Mouse (Mus musculus) kidney, postnatal 0 days (tissue): ENCODE results near the gene Fnbp1l. TPM values are rescaled to one million over a fixed set of nuclear protein-coding genes. Genes with fewer than 3 reads are reported as not detected.
A peak's percentile ranks its signal among the peaks of the same experiment; 100 is the strongest.

Experiments
- ATAC-seq: fragments of 200-750 bp; cut with Nextera tagmentation; replicated peaks from 2 replicates; pipeline ENCODE4 v1.8.0; 2017; ENCODE audit warnings: low read depth, moderate number of reproducible peaks, moderate TSS enrichment, moderate library complexity; ENCODE audit not compliant: low FRiP score
- DNase-seq: peaks from one replicate; pipeline ENCODE4 v3.0.0-alpha.2; 2016; ENCODE audit warnings: low spot score
- H3K27ac ChIP-seq: fragments of 300-500 bp; sonication (generic); 2 replicates; pipeline ENCODE4 v1.5.1; 2014; ENCODE audit warnings: mild to moderate bottlenecking
- H3K27me3 ChIP-seq: fragments of 300-500 bp; sonication (generic); 2 replicates; pipeline ENCODE4 v1.6.1; 2014; ENCODE audit warnings: low read length, mixed read lengths; ENCODE audit not compliant: insufficient read depth
- H3K36me3 ChIP-seq: fragments of 300-500 bp; sonication (generic); 2 replicates; pipeline ENCODE4 v1.6.1; 2014; ENCODE audit warnings: low read length, mixed read lengths; ENCODE audit not compliant: insufficient read depth
- H3K4me1 ChIP-seq: fragments of 300-500 bp; sonication (generic); replicated peaks from 2 replicates; pipeline ENCODE4 v1.6.1; 2014; ENCODE audit warnings: antibody characterized with exemption, low read length, mixed read lengths; ENCODE audit not compliant: insufficient read depth
- H3K4me2 ChIP-seq: fragments of 300-500 bp; sonication (generic); 2 replicates; pipeline ENCODE4 v1.6.1; 2014; ENCODE audit warnings: mild to moderate bottlenecking, low read length, moderate library complexity, mixed read lengths
- H3K4me3 ChIP-seq: fragments of 300-500 bp; sonication (generic); replicated peaks from 2 replicates; pipeline ENCODE4 v1.5.1; 2014; ENCODE audit warnings: low read depth, low read length
- H3K9ac ChIP-seq: fragments of 300-500 bp; sonication (generic); 2 replicates; pipeline ENCODE4 v1.6.1; 2014; ENCODE audit warnings: low read depth, low read length
- H3K9me3 ChIP-seq: fragments of 300-500 bp; sonication (generic); replicated peaks from 2 replicates; pipeline ENCODE4 v1.6.1; 2016; ENCODE audit warnings: low read length, inconsistent platforms, mixed read lengths
- CTCF ChIP-seq: IDR thresholded peaks from 2 replicates; pipeline ENCODE4 v1.5.1; 2016; ENCODE audit warnings: antibody characterized with exemption, low read depth, mild to moderate bottlenecking, moderate library complexity
- whole genome bisulfite sequencing: fragments of 180-500 bp; shearing (Covaris S2); extraction: QIAGEN DNeasy Blood & Tissue Kit; methylation state at CpG from one replicate; pipeline ENCODE4 v1.1.7; 2014; 5-methylcytosine and 5-hydroxymethylcytosine counted together
- polyA plus RNA-seq: library from polyadenylated mRNA; unstranded; fragments of >200 nt; fragmentation: Nextera tagmentation; extraction: Ambion mirVana; gene quantifications from 2 replicates; pipeline ENCODE4 v1.2.1, GENCODE M21; 2015

Gene Fnbp1l
- polyA plus RNA-seq, 1 experiment from 2014 or later, result 35.5 TPM

DNA sequence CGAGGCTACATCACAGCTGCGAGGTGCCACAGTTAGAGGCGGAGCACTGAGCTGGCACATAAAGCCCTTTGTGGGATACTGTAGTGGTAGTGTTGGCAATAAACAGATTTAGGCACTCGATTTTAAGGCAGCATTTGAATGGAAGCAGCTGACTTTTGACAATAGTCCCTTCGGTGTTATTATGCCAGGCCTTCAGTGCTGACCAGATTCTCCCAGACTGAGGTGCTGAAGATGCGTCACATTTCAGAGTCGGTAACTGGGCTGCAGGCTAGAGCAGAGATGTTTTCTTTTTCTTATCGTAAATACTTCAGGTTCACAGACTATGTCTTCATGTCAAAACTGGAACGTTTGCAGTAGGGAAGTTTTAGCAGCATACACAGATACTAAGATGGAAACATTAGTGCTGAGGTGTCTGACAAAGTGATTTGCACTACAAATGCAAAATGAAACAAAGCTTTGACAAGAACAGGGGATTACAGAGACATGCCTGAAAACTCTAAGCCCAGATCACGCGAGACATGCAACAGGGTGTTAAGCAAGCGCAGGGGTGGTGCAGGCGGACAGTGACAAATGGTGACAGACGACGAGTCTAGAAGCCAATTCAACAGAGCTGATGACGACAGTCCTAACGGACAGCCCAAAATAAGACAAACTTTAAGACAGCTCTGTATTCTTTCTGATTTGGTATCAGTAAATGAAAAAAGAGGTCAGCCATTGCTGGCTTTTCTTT lies 79.4 kb downstream of the Fnbp1l start:
- DNase-seq (no peak), ATAC-seq (no peak)
- Histone ChIP-seq H3K36me3 (peaks cover 28% of the 10 kb centered on the region), H3K27me3 (no peaks in the 10 kb centered on the region), H3K9ac (no peak overlapping the region), H3K4me1 (no peaks in the 10 kb centered on the region), H3K4me3 (no peak overlapping the region), H3K4me2 (no peak overlapping the region), H3K9me3 (no peaks in the 10 kb centered on the region), H3K27ac (no peak overlapping the region)
- 70% methylated on average over 17 of the region's 17 CpGs for WGBS
- no peak for TF ChIP-seq CTCF

DNA sequence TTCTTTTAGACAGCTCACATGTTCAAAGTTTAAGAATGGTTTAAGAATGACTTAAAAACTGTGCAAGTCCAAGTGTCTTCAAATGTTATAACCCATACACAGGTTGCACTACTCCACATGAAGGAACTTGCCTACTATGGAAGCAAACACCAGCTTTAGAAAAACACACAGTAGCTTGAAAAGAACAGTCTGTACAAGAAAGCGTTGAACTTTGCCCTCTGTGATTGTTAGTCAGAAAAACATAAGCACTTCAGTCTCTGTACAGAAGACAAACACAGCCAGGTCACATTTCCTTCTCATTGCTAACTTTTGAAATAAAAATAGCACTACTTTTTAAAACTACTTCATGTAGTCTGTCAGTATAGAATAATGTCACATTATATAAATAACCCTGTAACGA lies 80.7 kb downstream of the Fnbp1l start:
- no peak overlapping the region for H3K4me3 ChIP-seq
- no peak for TF ChIP-seq CTCF
- no peak overlapping the region for H3K27ac ChIP-seq
- no peaks in the 10 kb centered on the region for H3K27me3 ChIP-seq
- DNase-seq (peak; percentile 61), ATAC-seq (no peak)
- peaks cover 21% of the 10 kb centered on the region for H3K36me3 ChIP-seq
- WGBS, result 63% methylated on average over 2 of the region's 2 CpGs
- no peaks in the 10 kb centered on the region for H3K4me1 ChIP-seq
- no peak overlapping the region for H3K9ac ChIP-seq
- H3K4me2 ChIP-seq, result no peak overlapping the region
- H3K9me3 ChIP-seq, result no peaks in the 10 kb centered on the region

DNA sequence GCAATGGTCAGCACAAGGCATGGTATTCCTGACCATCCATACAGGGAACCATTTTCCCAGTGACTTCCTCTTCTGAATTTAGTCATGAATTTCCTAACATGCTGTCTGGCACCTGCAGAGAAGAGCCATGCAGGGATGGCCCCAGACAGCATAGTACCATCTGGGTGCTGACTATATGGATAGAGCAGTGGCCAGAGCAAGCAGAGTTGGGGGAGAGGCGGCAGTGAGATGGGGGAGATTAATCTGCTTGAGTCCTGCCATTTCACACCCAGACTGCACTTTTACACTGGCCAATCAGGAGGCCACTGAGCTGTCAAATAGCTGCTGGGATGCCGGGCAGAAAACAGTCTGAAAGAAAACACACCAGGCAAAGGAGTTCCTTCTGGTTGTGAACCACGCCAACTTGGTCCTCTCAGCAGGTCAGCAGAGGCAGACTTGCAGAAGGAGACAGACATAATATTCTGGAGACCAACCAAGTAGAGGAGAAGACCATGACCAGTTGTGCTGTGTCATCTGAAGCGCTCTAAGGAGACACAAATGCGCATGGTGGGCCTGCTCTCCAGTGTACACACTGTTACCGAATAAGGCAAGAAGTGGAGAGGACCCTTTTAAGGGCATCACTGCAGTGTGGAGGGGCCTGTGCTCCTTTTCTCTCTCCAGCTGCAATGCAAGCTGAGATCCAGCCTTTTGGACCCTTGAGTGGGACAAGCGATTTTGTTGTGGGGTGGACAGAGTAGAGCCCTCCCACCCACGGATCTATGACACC lies 83.4 kb downstream of the Fnbp1l start:
- DNase-seq, result no peak
- Histone ChIP-seq H3K27me3 (no peaks in the 10 kb centered on the region), H3K4me2 (no peak overlapping the region), H3K4me3 (no peak overlapping the region), H3K9ac (no peak overlapping the region), H3K27ac (no peak overlapping the region), H3K4me1 (no peaks in the 10 kb centered on the region), H3K9me3 (no peaks in the 10 kb centered on the region), H3K36me3 (peaks cover 16% of the 10 kb centered on the region)
- TF ChIP-seq CTCF, result no peak
- 0 out of 2 replicates have a peak, but pooled peaks have one; percentile 33 for ATAC-seq
- 82% methylated on average over 8 of the region's 8 CpGs for WGBS

DNA sequence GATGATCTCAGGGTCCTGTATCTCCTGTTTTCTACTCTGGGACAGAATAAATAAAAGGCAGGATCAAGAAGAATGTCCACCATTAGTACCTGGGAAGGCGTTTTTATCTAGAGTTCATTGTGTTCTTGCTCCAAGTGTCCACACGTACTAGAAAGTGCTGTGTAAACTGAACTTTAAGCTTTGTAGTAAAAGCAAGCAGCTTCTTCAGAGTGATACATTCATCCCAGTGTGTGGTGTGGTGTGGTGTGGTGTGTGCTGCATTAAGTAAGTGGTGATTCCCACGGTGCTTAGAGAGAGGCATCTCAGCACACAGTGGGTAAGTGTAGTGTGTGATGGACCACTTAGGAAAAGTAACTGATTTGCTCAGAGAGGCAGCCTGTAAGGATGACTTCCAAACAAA lies 91.0 kb downstream of the Fnbp1l start:
- Histone ChIP-seq H3K9ac (no peak overlapping the region), H3K4me1 (no peaks in the 10 kb centered on the region), H3K36me3 (peaks cover 9% of the 10 kb centered on the region; the same call in 1 of the 2 replicates), H3K27me3 (no peaks in the 10 kb centered on the region), H3K4me2 (no peak overlapping the region), H3K4me3 (no peak overlapping the region), H3K27ac (no peak overlapping the region), H3K9me3 (no peaks in the 10 kb centered on the region)
- DNase-seq (no peak), ATAC-seq (no peak)
- 74% methylated on average over 3 of the region's 3 CpGs for WGBS
- no peak for TF ChIP-seq CTCF

DNA sequence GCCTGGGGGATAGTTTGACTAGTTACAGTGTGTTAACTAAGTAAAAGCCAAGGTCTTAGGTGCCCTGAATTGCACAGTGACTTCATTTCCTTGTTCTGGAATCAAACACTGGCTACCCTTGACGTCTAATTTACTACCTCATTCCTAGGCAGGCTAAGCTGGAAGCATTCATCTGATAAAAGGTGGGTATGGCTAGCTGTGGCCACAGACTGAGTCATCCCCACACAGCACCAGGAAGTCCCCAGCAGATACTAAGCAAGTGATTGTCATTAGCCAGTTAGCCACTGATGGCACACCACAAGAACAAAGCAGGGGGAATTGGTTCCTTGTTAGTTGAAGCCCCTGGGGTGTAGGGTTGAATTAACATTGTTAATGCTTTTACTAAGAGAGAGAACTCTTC lies 98.2 kb downstream of the Fnbp1l start:
- H3K27me3 ChIP-seq, result no peaks in the 10 kb centered on the region
- ATAC-seq (no peak), DNase-seq (no peak)
- no peaks in the 10 kb centered on the region for H3K9me3 ChIP-seq
- H3K9ac ChIP-seq, result no peak overlapping the region
- H3K4me1 ChIP-seq, result 0 out of 2 replicates have a peak, but pooled peaks cover 4% of the 10 kb centered on the region
- no peak overlapping the region for H3K4me3 ChIP-seq
- no peak for TF ChIP-seq CTCF
- H3K27ac ChIP-seq, result no peak overlapping the region
- 36% methylated on average over 1 of the region's 1 CpGs for WGBS
- no peak overlapping the region for H3K4me2 ChIP-seq
- peaks cover 6% of the 10 kb centered on the region; the same call in 1 of the 2 replicates for H3K36me3 ChIP-seq

DNA sequence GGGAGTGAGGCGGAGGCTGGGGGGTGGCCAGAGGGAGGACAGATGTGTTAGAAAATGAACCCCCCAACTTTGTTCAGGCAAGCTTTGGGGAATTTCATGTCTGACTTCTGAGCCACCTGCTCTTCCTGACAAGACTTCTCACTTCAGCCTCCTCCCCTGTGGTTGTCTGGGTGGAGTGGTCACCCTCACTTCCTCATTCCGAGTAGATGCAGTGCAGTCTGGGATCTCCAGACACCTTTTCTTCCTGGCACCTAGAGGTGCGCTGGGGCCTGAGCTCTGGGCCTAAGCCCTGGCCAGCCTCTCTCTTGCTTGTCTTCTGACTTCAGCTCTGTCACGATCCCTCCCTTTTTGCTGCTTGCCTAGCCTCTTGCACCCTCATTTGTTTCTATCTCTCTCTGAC lies 98.6 kb downstream of the Fnbp1l start:
- no peaks in the 10 kb centered on the region for H3K9me3 ChIP-seq
- no peak for ATAC-seq
- no peak overlapping the region for H3K4me3 ChIP-seq
- peaks cover 6% of the 10 kb centered on the region; the same call in 1 of the 2 replicates for H3K36me3 ChIP-seq
- H3K27ac ChIP-seq, result no peak overlapping the region
- no peak overlapping the region for H3K9ac ChIP-seq
- no peak for TF ChIP-seq CTCF
- WGBS, result 86% methylated on average over 4 of the region's 4 CpGs
- 0 out of 2 replicates have a peak, but pooled peaks cover 4% of the 10 kb centered on the region for H3K4me1 ChIP-seq
- H3K27me3 ChIP-seq, result no peaks in the 10 kb centered on the region
- no peak for DNase-seq
- H3K4me2 ChIP-seq, result no peak overlapping the region
